ENCODE assay signal across 16 mouse cellular contexts in the genomic region with DNA sequence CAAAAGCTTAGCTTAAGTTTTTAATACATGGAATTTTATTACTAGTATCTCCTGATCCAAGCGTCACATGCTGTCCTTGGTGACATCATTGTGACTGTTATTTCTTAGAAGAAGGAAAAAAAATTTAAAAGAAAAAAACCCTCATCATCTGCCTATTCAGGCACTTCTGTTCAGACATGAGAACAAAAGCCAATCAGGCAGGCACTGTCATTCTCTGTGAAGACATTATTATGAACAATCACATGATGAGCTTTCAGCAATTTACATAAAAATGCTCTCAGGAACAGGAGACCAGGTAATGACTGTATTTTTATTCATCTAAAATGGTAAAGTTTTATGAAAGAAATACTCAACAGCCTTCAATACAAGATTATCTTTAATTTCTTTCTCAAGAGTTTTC. TPM values are rescaled to one million over a fixed set of nuclear protein-coding genes. Genes with fewer than 3 reads are reported as not detected.
DNase-seq lines count a peak whose midpoint lies in the region; ATAC-seq and TF ChIP-seq lines count a peak whose summit lies in the region.
"Had no signal": no experiment of that assay in that cellular context is flagged by ENCODE, and none has a peak within 500 bp of the region (broad histone marks: within the 10 kb centered on the region; RNA-seq: fewer than 3 reads in every experiment).

No protein-coding gene starts in this region.

- H3K36me3 ChIP-seq in forebrain, embryonic 14.5 days (ENCODE audit: control insufficient read depth, insufficient read depth, low read length) = peaks cover 84% of the 10 kb centered on the region
- peaks cover 96% of the 10 kb centered on the region for H3K36me3 ChIP-seq in forebrain, embryonic 10.5 days (replicated peaks)
- H3K36me3 ChIP-seq in forebrain, embryonic 16.5 days (ENCODE audit: control insufficient read depth, insufficient read depth) = peaks cover 15% of the 10 kb centered on the region

- no peak overlapping the region for H3K4me2 ChIP-seq in forebrain, embryonic 14.5 days (ENCODE audit: low read length)
- no peak overlapping the region for H3K4me2 ChIP-seq in forebrain, embryonic 16.5 days (ENCODE audit: low read length)
- H3K4me2 ChIP-seq: embryonic facial prominence, embryonic 12.5 days had no signal

- no peak overlapping the region for H3K4me3 ChIP-seq in forebrain, embryonic 14.5 days (ENCODE audit: low read depth, low read length)
- H3K4me3 ChIP-seq in forebrain, embryonic 10.5 days = no peak overlapping the region
- no peak overlapping the region for H3K4me3 ChIP-seq in forebrain, embryonic 16.5 days (replicated peaks; ENCODE audit: low read length)
- H3K4me3 ChIP-seq: embryonic facial prominence, embryonic 10.5 days; embryonic facial prominence, embryonic 12.5 days had no signal

- H3K4me1 ChIP-seq in forebrain, embryonic 14.5 days (ENCODE audit: control insufficient read depth, insufficient read depth, low read length) = no peaks in the 10 kb centered on the region
- H3K4me1 ChIP-seq in forebrain, embryonic 10.5 days = no peaks in the 10 kb centered on the region
- no peaks in the 10 kb centered on the region for H3K4me1 ChIP-seq in forebrain, embryonic 16.5 days (replicated peaks; ENCODE audit: control insufficient read depth, insufficient read depth, low read length)
- H3K4me1 ChIP-seq: embryonic facial prominence, embryonic 10.5 days; embryonic facial prominence, embryonic 12.5 days had no signal

- WGBS in forebrain, embryonic 14.5 days = 94% methylated on average over 1 of the region's 1 CpGs
- WGBS in forebrain, embryonic 10.5 days = 93% methylated on average over 1 of the region's 1 CpGs
- WGBS in forebrain, embryonic 16.5 days = 100% methylated on average over 1 of the region's 1 CpGs

- H3K9me3 ChIP-seq in forebrain, embryonic 14.5 days (replicated peaks; ENCODE audit: control insufficient read depth, low read length) = no peaks in the 10 kb centered on the region
- no peaks in the 10 kb centered on the region for H3K9me3 ChIP-seq in forebrain, embryonic 10.5 days
- no peaks in the 10 kb centered on the region for H3K9me3 ChIP-seq in forebrain, embryonic 16.5 days (ENCODE audit: control insufficient read depth, low read length)
- H3K9me3 ChIP-seq: embryonic facial prominence, embryonic 10.5 days; embryonic facial prominence, embryonic 12.5 days had no signal

- no peaks in the 10 kb centered on the region for H3K27me3 ChIP-seq in forebrain, embryonic 14.5 days (replicated peaks; ENCODE audit: control insufficient read depth, insufficient read depth, low read length)
- no peaks in the 10 kb centered on the region for H3K27me3 ChIP-seq in forebrain, embryonic 10.5 days (ENCODE audit: poor library complexity, severe bottlenecking)
- no peaks in the 10 kb centered on the region for H3K27me3 ChIP-seq in forebrain, embryonic 16.5 days (replicated peaks; ENCODE audit: control insufficient read depth, insufficient read depth, low read length)
- H3K27me3 ChIP-seq: embryonic facial prominence, embryonic 12.5 days had no signal

- no peak for TF ChIP-seq CTCF in brain, embryonic 14.5 days (IDR thresholded peaks at IDR 0.05; ENCODE audit: borderline replicate concordance, extremely low read depth, insufficient read depth, insufficient read length)

- no peak overlapping the region for H3K9ac ChIP-seq in forebrain, embryonic 14.5 days (ENCODE audit: low read length)
- no peak overlapping the region for H3K9ac ChIP-seq in forebrain, embryonic 16.5 days (replicated peaks; ENCODE audit: low read depth, low read length)
- H3K9ac ChIP-seq: embryonic facial prominence, embryonic 12.5 days had no signal

- no peak for TF ChIP-seq POLR2A in brain, embryonic 14.5 days (IDR thresholded peaks at IDR 0.05; ENCODE audit: borderline replicate concordance, extremely low read depth, insufficient read depth, insufficient read length, poor library complexity, severe bottlenecking)

- no peak; the same call in 1 of the 2 replicates for ATAC-seq in forebrain, embryonic 14.5 days
- ATAC-seq in forebrain, embryonic 16.5 days = peak; percentile 72

- peak; percentile 29 for DNase-seq in forebrain, embryonic 14.5 days (ENCODE audit: low spot score)
- DNase-seq in forebrain, embryonic 10.5 days (ENCODE audit: extremely low spot score, low spot score) = no peak
- DNase-seq in brain, embryonic 14.5 days (ENCODE audit: low read depth) = peak; percentile 18
- DNase-seq in thymus, postnatal 10 days (ENCODE audit: low spot score in 2 of 2) = no peak
- no peak for DNase-seq in kidney, postnatal 14 days
- DNase-seq: adrenal gland, adult 2 months; adrenal gland, postnatal 10 days; adrenal gland, postnatal 25 days; cerebellum, adult 11-12 months; cerebellum, adult 2 months; cerebellum, adult 9-10 months; cerebellum, postnatal 10 days; cerebellum, postnatal 25 days had no signal

- H3K27ac ChIP-seq in forebrain, embryonic 14.5 days (ENCODE audit: low read depth, low read length) = no peak overlapping the region
- H3K27ac ChIP-seq in forebrain, embryonic 10.5 days = no peak overlapping the region
- no peak overlapping the region for H3K27ac ChIP-seq in forebrain, embryonic 16.5 days (ENCODE audit: low read length)
- H3K27ac ChIP-seq: embryonic facial prominence, embryonic 10.5 days; embryonic facial prominence, embryonic 12.5 days had no signal

RNA-seq across cellular contexts. Expression of a gene that starts 14.7 kb away (rescaled TPM):
- 89.6 and 104 TPM in 2 replicates for polyA plus RNA-seq in forebrain, embryonic 14.5 days (2014; fragmentation: Nextera tagmentation; extraction: Ambion mirVana)
- polyA plus RNA-seq in forebrain, embryonic 10.5 days (2016; fragmentation: Nextera tagmentation; extraction: Ambion mirVana) = 123 and 126 TPM in 2 replicates
- 29.1 and 34.6 TPM in 2 replicates for polyA plus RNA-seq in brain, embryonic 14.5 days (2012; rRNA removed)
- polyA plus RNA-seq in forebrain, embryonic 16.5 days (2015; fragmentation: Nextera tagmentation; extraction: Ambion mirVana) = 87.5 and 95.2 TPM in 2 replicates

RNA-seq across cellular contexts. Expression of a gene that starts 21.6 kb away (rescaled TPM):
- not detected in 2 replicates for polyA plus RNA-seq in forebrain, embryonic 14.5 days (2014; fragmentation: Nextera tagmentation; extraction: Ambion mirVana)
- polyA plus RNA-seq in forebrain, embryonic 10.5 days (2016; fragmentation: Nextera tagmentation; extraction: Ambion mirVana) = not detected in 2 replicates
- 0.06 and 0.18 TPM in 2 replicates for polyA plus RNA-seq in brain, embryonic 14.5 days (2012; rRNA removed)
- polyA plus RNA-seq in forebrain, embryonic 16.5 days (2015; fragmentation: Nextera tagmentation; extraction: Ambion mirVana) = not detected in 2 replicates
- polyA plus RNA-seq: adrenal gland, adult 2 months had no signal

RNA-seq across cellular contexts. Expression of a gene that starts 41.0 kb away (rescaled TPM):
- 2.0 and 3.4 TPM in 2 replicates for polyA plus RNA-seq in forebrain, embryonic 14.5 days (2014; fragmentation: Nextera tagmentation; extraction: Ambion mirVana)
- 0.06 TPM in 1 of 2 replicates, not detected in the other for polyA plus RNA-seq in forebrain, embryonic 10.5 days (2016; fragmentation: Nextera tagmentation; extraction: Ambion mirVana)
- polyA plus RNA-seq in brain, embryonic 14.5 days (2012; rRNA removed) = 4.0 and 6.4 TPM in 2 replicates
- polyA plus RNA-seq in forebrain, embryonic 16.5 days (2015; fragmentation: Nextera tagmentation; extraction: Ambion mirVana) = 3.2 and 6.2 TPM in 2 replicates

Comparison
In these comparisons a context has a peak if more than half of its experiments do, and no peak if none do; other contexts are left out.
1. DNase-seq: peak in forebrain, embryonic 14.5 days (single experiment) and brain, embryonic 14.5 days (single experiment); none in forebrain, embryonic 10.5 days (single experiment), thymus, postnatal 10 days (0 of 2) and kidney, postnatal 14 days (single experiment).